Mouse (Mus musculus) heart, adult 2 months (tissue): Measurements from ENCODE around the gene Ano10.

ENCODE experiments used
- CTCF ChIP-seq: fragments of 200-600 bp; IDR thresholded peaks from 2 replicates; pipeline ENCODE4 v1.8.1; 2022; ENCODE audit warnings: antibody characterized with exemption, mild to moderate bottlenecking, moderate library complexity
- POLR2A ChIP-seq: fragments of 200-500 bp; IDR thresholded peaks from 2 replicates; pipeline ENCODE4 v1.6.1; 2011; ENCODE audit warnings: mild to moderate bottlenecking, low read depth, low read length, control low read depth; ENCODE audit not compliant: insufficient read depth

- TF ChIP-seq CTCF (no peak), POLR2A (no peak)
These were observed 142.2 kb downstream of the Ano10 start for GRCm38 (mm10) chr9:122152063-122152462.
